Mouse (Mus musculus): ENCODE data around the gene Bcas1.

DNA sequence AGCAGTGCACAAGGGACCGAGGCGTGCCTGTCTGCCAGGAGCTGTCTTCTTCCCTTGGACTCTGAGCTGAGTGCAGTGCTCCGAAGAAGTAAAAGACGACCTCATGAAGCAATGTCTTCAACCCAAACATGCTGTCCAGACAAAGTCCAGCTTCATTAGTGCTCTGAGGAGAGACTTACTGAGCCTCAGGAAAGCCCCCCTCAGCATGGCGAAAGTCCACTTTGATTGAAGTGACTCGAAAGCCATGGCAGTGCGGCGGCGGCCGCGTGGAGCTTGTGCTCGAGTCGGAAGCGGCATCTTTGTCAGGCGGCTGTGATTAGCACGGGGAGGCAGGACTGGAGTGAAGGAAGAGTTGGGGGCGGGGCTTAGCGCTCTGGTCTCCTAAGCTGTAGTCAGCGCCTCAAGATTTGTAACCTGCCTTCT is 103.7 kb downstream of the Bcas1 start:
- TF ChIP-seq CTCF (IDR thresholded peaks at IDR 0.05; ENCODE audit: low read depth, low read length) (no peak), GATA1 (IDR thresholded peaks at IDR 0.05; ENCODE audit: borderline replicate concordance, low read length) (no peak), TAL1 (conservative IDR thresholded peaks at IDR 0.05; ENCODE audit: low read depth, low read length) (no peak), GATA2 (IDR thresholded peaks at IDR 0.05; ENCODE audit: borderline replicate concordance, low read depth, low read length) (no peak), POLR2AphosphoS5 (IDR thresholded peaks at IDR 0.05; ENCODE audit: insufficient replicate concordance, low read depth, low read length) (no peak)

Data from G1E (cell line).